Mouse (Mus musculus) heart, embryonic 15.5 days (tissue): ENCODE measurements around the gene Efna2. TPM values are rescaled to one million over a fixed set of nuclear protein-coding genes. Genes with fewer than 3 reads are reported as not detected.

Experiments used
- ATAC-seq: fragments of 200-750 bp; cut with Nextera tagmentation; replicated peaks from 2 replicates; pipeline ENCODE4 v1.8.0; 2017; ENCODE audit warnings: low read depth, moderate TSS enrichment; ENCODE audit not compliant: insufficient number of reproducible peaks, insufficient read depth, low FRiP score
- H3K27ac ChIP-seq: fragments of 300-500 bp; sonication (generic); 2 replicates; pipeline ENCODE4 v1.5.1; 2015; ENCODE audit warnings: mild to moderate bottlenecking, inconsistent platforms
- H3K27me3 ChIP-seq: fragments of 300-500 bp; sonication (generic); 2 replicates; pipeline ENCODE4 v1.6.1; 2015; ENCODE audit warnings: inconsistent platforms
- H3K36me3 ChIP-seq: fragments of 300-500 bp; sonication (generic); 2 replicates; pipeline ENCODE4 v1.6.1; 2015; ENCODE audit warnings: mild to moderate bottlenecking, inconsistent platforms
- H3K4me1 ChIP-seq: fragments of 300-500 bp; sonication (generic); replicated peaks from 2 replicates; pipeline ENCODE4 v1.6.1; 2015; ENCODE audit warnings: inconsistent platforms
- H3K4me2 ChIP-seq: fragments of 300-500 bp; sonication (generic); 2 replicates; pipeline ENCODE4 v1.6.1; 2015; ENCODE audit warnings: inconsistent platforms, mild to moderate bottlenecking, moderate library complexity
- H3K4me3 ChIP-seq: fragments of 300-500 bp; sonication (generic); 2 replicates; pipeline ENCODE4 v1.5.1; 2015; ENCODE audit warnings: mild to moderate bottlenecking, inconsistent platforms
- H3K9ac ChIP-seq: fragments of 300-500 bp; sonication (generic); 2 replicates; pipeline ENCODE4 v1.6.1; 2015; ENCODE audit warnings: mild to moderate bottlenecking, inconsistent platforms
- H3K9me3 ChIP-seq: fragments of 300-500 bp; sonication (generic); replicated peaks from 2 replicates; pipeline ENCODE4 v1.6.1; 2016; ENCODE audit warnings: inconsistent platforms
- WGBS: fragments of 180-500 bp; shearing (Covaris S2); methylation state at CpG from one replicate; pipeline ENCODE4 v1.1.7; 2015; ENCODE audit warnings: mixed read lengths; 5-methylcytosine and 5-hydroxymethylcytosine counted together
- polyA plus RNA-seq: library from polyadenylated mRNA; unstranded; fragments of >200 nt; fragmentation: Nextera tagmentation; extraction: Ambion mirVana; gene quantifications from 2 replicates; pipeline ENCODE4 v1.2.1, GENCODE M21; 2015

Gene Efna2
- polyA plus RNA-seq, 1 experiment from 2014 or later, result 8.6 TPM

GRCm38 (mm10) chr10:80172527-80173292 is 6.6 kb upstream of the Efna2 start, which contains the start of gene 1600002K03Rik:
Gene 1600002K03Rik, plus strand, starts transcription at chr10:80172944.
- Histone ChIP-seq H3K4me2 (peak within 1 kb of the TSS; percentile 76), H3K4me3 (peak within 1 kb of the TSS; percentile 71), H3K27me3 (no peaks in the 10 kb centered on the region), H3K27ac (peak within 1 kb of the TSS; percentile 88), H3K36me3 (peaks cover 25% of the 10 kb centered on the region), H3K4me1 (peaks cover 39% of the 10 kb centered on the region), H3K9ac (peak within 1 kb of the TSS; percentile 66), H3K9me3 (no peaks in the 10 kb centered on the region)
- ATAC-seq, result peak; percentile 58
- WGBS, result 4% methylated on average over 35 of the region's 35 CpGs

DNA sequence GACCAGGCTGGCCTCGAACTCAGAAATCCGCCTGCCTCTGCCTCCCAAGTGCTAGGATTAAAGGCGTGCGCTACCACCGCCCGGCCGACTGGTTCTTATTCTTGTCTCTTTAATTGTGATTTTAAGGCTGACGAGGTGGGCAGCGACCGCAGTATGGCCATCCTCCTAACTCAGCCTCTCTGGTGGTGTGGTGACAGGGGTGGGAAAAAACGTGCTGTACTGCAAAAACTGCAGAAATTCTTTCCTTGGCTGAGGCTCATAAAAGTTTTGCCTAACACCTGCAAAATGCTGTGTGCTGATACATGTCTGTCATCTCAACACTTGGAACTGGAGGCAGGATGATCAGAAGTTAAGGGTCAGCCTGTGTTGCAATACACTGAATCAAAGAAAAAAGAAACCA is 5.9 kb upstream of the Efna2 start:
- Histone ChIP-seq H3K4me3 (peak overlapping the region; percentile 71), H3K9me3 (no peaks in the 10 kb centered on the region), H3K9ac (peak overlapping the region; percentile 66), H3K36me3 (peaks cover 25% of the 10 kb centered on the region), H3K27ac (peak overlapping the region; percentile 88), H3K27me3 (no peaks in the 10 kb centered on the region), H3K4me2 (peak overlapping the region; percentile 76), H3K4me1 (peaks cover 44% of the 10 kb centered on the region)
- no peak for ATAC-seq
- WGBS, result 5% methylated on average over 11 of the region's 11 CpGs

DNA sequence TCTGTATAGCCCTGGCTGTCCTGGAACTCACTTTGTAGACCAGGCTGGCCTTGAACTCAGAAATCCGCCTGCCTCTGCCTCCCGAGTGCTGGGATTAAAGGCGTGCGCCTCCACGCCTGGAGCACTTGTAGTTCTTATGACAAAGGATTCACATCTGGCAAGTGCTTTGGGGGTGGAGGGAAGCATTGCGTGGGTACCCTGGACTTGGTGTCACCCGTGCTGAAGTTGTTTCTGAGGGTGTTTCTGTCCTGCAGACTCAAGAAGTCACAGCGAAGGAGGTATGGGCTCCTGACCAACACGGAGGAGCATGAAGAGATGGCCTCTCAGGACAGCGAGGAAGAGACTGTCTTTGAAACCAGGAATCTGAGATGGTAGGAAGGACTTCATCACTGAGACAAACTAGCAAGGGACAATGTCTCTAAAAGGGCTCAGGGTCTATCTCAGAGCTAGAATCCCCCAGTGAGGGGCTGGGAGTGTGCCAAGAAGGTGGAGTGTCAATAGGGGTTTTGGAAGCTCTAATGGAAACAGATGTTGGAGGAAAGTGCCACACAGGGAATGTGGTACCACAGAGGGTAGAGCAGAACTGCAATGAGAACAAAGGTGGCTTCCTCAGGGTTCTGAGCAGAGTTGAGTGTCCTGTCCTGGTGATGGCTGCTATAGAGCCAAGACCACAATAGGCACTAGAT is 5.2 kb upstream of the Efna2 start:
- Histone ChIP-seq H3K27me3 (no peaks in the 10 kb centered on the region), H3K9me3 (no peaks in the 10 kb centered on the region), H3K27ac (no peak overlapping the region), H3K4me1 (peaks cover 41% of the 10 kb centered on the region), H3K4me2 (no peak overlapping the region), H3K9ac (no peak overlapping the region), H3K36me3 (peaks cover 25% of the 10 kb centered on the region), H3K4me3 (no peak overlapping the region)
- WGBS, result 84% methylated on average over 10 of the region's 10 CpGs
- no peak for ATAC-seq

DNA sequence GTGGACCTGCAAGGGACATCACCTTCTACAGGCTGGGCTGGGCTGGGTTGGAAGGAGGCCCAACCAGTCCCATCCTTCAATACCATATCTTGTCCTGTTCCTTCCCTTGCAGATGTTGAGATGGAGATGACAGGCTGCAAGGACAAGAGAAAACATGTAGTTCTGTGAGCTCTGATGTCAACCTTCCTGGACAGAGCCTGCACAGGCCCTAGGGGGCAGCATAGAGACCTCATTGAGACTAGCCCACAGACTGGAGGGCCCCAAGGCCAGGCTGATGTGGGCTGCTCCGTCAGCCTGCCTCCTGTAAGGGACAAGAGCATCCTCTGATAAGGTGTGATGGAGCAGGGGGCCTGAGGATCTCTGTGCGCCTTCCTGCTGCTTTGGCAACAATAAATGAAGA is 4.6 kb upstream of the Efna2 start:
- H3K4me3 ChIP-seq, result no peak overlapping the region
- no peak overlapping the region for H3K4me2 ChIP-seq
- H3K27me3 ChIP-seq, result no peaks in the 10 kb centered on the region
- 43% methylated on average over 2 of the region's 2 CpGs for WGBS
- H3K9ac ChIP-seq, result no peak overlapping the region
- H3K27ac ChIP-seq, result no peak overlapping the region
- no peaks in the 10 kb centered on the region for H3K9me3 ChIP-seq
- no peak for ATAC-seq
- peaks cover 38% of the 10 kb centered on the region for H3K4me1 ChIP-seq
- peaks cover 25% of the 10 kb centered on the region for H3K36me3 ChIP-seq

GRCm38 (mm10) chr10:80175536-80176269 is 3.6 kb upstream of the Efna2 start:
- no peak overlapping the region for H3K4me2 ChIP-seq
- no peaks in the 10 kb centered on the region for H3K9me3 ChIP-seq
- H3K4me1 ChIP-seq, result peaks cover 43% of the 10 kb centered on the region
- peaks cover 15% of the 10 kb centered on the region for H3K36me3 ChIP-seq
- no peak for ATAC-seq
- WGBS, result 17% methylated on average over 4 of the region's 4 CpGs
- no peak overlapping the region for H3K4me3 ChIP-seq
- no peak overlapping the region for H3K27ac ChIP-seq
- no peaks in the 10 kb centered on the region for H3K27me3 ChIP-seq
- no peak overlapping the region for H3K9ac ChIP-seq

DNA sequence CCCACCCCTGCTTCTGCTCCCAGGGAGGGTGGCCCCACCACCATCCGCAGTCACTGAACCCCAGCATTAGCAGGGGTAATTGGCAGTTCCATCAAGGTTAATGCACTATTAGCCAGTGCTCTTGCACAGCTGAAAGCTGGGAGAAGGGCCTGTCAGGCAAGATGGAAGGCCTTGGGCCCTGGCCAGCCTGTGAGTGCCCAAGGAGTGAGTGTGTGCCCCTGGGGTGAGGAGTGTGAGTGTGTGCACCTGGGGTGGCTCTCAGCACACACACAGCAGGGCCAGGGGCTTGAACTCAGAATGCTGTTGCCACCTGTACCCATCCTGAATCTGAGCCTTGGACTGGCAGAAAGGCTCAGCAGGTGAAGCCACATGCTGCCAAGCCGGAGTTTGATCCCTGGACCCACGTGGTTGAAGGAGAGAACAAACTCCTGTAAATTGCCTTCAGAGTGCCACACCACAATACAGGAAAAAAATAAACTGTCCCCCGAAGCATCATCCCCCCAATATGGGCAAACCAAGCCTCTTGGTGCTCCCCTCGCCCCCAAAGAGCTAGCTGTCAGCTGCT is 2.9 kb upstream of the Efna2 start:
- no peak overlapping the region for H3K27ac ChIP-seq
- H3K27me3 ChIP-seq, result no peaks in the 10 kb centered on the region
- H3K4me1 ChIP-seq, result peaks cover 48% of the 10 kb centered on the region
- no peaks in the 10 kb centered on the region for H3K9me3 ChIP-seq
- no peak overlapping the region for H3K9ac ChIP-seq
- 85% methylated on average over 5 of the region's 5 CpGs for WGBS
- peaks cover 9% of the 10 kb centered on the region for H3K36me3 ChIP-seq
- no peak overlapping the region for H3K4me2 ChIP-seq
- H3K4me3 ChIP-seq, result no peak overlapping the region
- no peak for ATAC-seq

DNA sequence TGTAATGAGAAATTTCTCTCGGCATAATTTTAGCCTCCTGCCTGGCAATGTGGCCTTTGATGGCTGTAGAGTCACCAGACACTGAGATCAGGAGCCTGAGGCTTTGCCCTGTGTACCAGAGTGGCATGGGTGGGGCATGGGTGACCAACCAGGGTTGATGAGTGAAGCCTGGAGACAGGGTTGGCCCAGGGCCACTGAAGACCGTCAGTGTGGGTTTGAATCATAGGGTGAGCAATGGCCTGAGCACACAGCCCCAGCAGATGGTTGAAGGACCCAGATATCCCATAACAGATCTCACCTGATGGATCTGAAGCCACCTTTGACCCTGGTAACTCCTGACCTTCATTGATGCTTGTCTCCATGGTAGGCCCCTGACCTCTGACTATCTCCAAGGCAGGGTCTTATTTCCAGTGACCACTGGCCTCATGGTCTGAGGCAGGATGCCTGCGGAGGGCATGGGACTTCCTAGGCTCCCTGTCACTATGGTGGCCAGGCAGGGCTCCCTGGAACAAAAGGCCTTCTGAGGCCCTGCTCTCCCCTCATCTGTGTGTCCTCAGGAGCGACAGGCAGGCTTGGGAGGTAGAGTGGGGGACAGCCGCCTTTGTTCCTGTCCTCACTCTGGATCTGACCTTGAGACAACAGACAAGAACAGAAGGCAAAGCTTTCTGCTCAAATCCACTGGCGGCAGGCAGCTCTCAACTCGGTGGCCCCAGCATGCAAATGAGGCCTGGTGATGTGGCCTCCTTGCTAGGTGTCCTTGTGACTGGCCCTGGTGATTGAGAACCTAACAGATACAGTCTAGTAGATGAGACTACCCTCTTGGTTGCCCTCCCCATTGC is 1.6 kb upstream of the Efna2 start:
- no peaks in the 10 kb centered on the region for H3K27me3 ChIP-seq
- H3K9ac ChIP-seq, result no peak overlapping the region; the same call in 1 of the 2 replicates
- WGBS, result 63% methylated on average over 7 of the region's 7 CpGs
- no peaks in the 10 kb centered on the region for H3K36me3 ChIP-seq
- peaks cover 38% of the 10 kb centered on the region for H3K4me1 ChIP-seq
- peak overlapping the region; percentile 33; the same call in 1 of the 2 replicates for H3K27ac ChIP-seq
- no peaks in the 10 kb centered on the region for H3K9me3 ChIP-seq
- no peak overlapping the region for H3K4me3 ChIP-seq
- no peak overlapping the region for H3K4me2 ChIP-seq
- no peak for ATAC-seq

- ATAC-seq, result no peak
- Histone ChIP-seq H3K4me2 (peak overlapping the region; percentile 89), H3K9me3 (no peaks in the 10 kb centered on the region), H3K27ac (no peak overlapping the region), H3K9ac (peak overlapping the region; percentile 85; the same call in 1 of the 2 replicates), H3K4me3 (peak overlapping the region; percentile 76), H3K4me1 (peaks cover 33% of the 10 kb centered on the region), H3K27me3 (no peaks in the 10 kb centered on the region), H3K36me3 (no peaks in the 10 kb centered on the region)
- 58% methylated on average over 6 of the region's 6 CpGs for WGBS
Observed at GRCm38 (mm10) chr10:80180288-80180687, 1.0 kb downstream of the Efna2 start.

- WGBS, result 61% methylated on average over 5 of the region's 5 CpGs
- Histone ChIP-seq H3K9me3 (no peaks in the 10 kb centered on the region), H3K9ac (no peak overlapping the region; the same call in 1 of the 2 replicates), H3K27ac (no peak overlapping the region), H3K36me3 (no peaks in the 10 kb centered on the region), H3K4me3 (0 out of 2 replicates have a peak overlapping the region, but pooled peaks have one; percentile 76), H3K4me1 (peaks cover 31% of the 10 kb centered on the region), H3K4me2 (peak overlapping the region; percentile 89), H3K27me3 (peaks cover 4% of the 10 kb centered on the region; the same call in 1 of the 2 replicates)
- ATAC-seq, result no peak
Observed at GRCm38 (mm10) chr10:80180823-80181222, 1.5 kb downstream of the Efna2 start.

- no peak overlapping the region for H3K4me2 ChIP-seq
- no peak overlapping the region for H3K4me3 ChIP-seq
- H3K27ac ChIP-seq, result no peak overlapping the region
- H3K4me1 ChIP-seq, result peaks cover 38% of the 10 kb centered on the region
- WGBS, result 89% methylated on average over 7 of the region's 7 CpGs
- H3K9me3 ChIP-seq, result no peaks in the 10 kb centered on the region
- H3K27me3 ChIP-seq, result peaks cover 7% of the 10 kb centered on the region; the same call in 1 of the 2 replicates
- no peak overlapping the region for H3K9ac ChIP-seq
- no peak for ATAC-seq
- no peaks in the 10 kb centered on the region for H3K36me3 ChIP-seq
Observed at GRCm38 (mm10) chr10:80182547-80182946, 3.3 kb downstream of the Efna2 start.
